Mouse (Mus musculus) thymus, adult 2 months (tissue): ENCODE results near the gene Dcps. TPM values are rescaled to one million over a fixed set of nuclear protein-coding genes. Genes with fewer than 3 reads are reported as not detected.

Experiments
- DNase-seq: peaks from one replicate; pipeline ENCODE4 v3.0.0; 2021
- H3K27ac ChIP-seq: fragments of 200-500 bp; 2 replicates; pipeline ENCODE4 v1.5.1; 2012; ENCODE audit warnings: low read length, control low read depth; ENCODE audit not compliant: control insufficient read depth, insufficient read depth
- H3K27me3 ChIP-seq: fragments of 200-500 bp; 2 replicates; pipeline ENCODE4 v1.6.1; 2012; ENCODE audit warnings: mild to moderate bottlenecking, low read length, moderate library complexity, mixed read lengths; ENCODE audit not compliant: control insufficient read depth, insufficient read depth
- H3K36me3 ChIP-seq: fragments of 200-500 bp; 2 replicates; pipeline ENCODE4 v1.6.1; 2012; ENCODE audit warnings: mild to moderate bottlenecking, low read length, moderate library complexity; ENCODE audit not compliant: control insufficient read depth, insufficient read depth
- H3K4me1 ChIP-seq: fragments of 200-500 bp; replicated peaks from 2 replicates; pipeline ENCODE4 v1.6.1; 2012; ENCODE audit warnings: low read length; ENCODE audit not compliant: control insufficient read depth, insufficient read depth
- H3K4me3 ChIP-seq: fragments of 200-500 bp; 2 replicates; pipeline ENCODE4 v1.5.1; 2012; ENCODE audit warnings: mild to moderate bottlenecking, low read length, control low read depth, moderate library complexity; ENCODE audit not compliant: control insufficient read depth, insufficient read depth
- CTCF ChIP-seq: fragments of 200-500 bp; IDR thresholded peaks from 2 replicates; pipeline ENCODE4 v1.5.1; 2012; ENCODE audit warnings: mild to moderate bottlenecking, control low read depth, low read length, moderate library complexity, borderline replicate concordance; ENCODE audit not compliant: control insufficient read depth, poor library complexity, insufficient read depth; ENCODE audit errors: extremely low read depth
- POLR2A ChIP-seq: fragments of 200-500 bp; IDR thresholded peaks from 2 replicates; pipeline ENCODE4 v1.6.1; 2012; ENCODE audit warnings: mild to moderate bottlenecking, low read length, control low read depth, moderate library complexity; ENCODE audit not compliant: control insufficient read depth, poor library complexity, insufficient read depth; ENCODE audit errors: extremely low read depth
- WGBS: fragments of 180-500 bp; shearing (Covaris S2); methylation state at CpG from one replicate; pipeline ENCODE4 v1.1.7; 2018; 5-methylcytosine and 5-hydroxymethylcytosine counted together
- polyA plus RNA-seq: library from polyadenylated mRNA; depleted of rRNA; stranded (reverse); fragments of >200 nt; gene quantifications from 2 replicates; pipeline ENCODE4 v1.2.3, GENCODE M21; 2012

The Dcps gene
- polyA plus RNA-seq, 1 experiment = 65.2 TPM

DNA sequence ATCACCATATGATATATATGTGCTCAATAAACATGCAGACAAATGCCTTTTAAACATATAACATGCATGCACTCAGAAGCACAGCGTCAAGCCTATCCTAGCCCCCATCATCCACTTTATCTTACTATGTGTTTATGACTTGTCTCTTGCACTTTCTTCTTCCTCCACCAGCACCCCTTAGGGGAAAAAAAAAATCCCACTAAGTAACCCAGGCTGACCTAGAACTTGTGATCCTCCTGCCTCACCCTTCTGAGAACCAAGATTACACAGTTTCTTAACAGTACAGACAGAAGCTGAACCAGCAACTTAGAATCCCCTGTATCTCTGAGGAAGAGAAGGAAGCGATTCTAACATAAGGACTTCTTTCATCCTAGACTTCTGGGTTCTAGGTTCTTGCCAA lies 57.3 kb downstream of the Dcps start:
- H3K4me3 ChIP-seq = no peak overlapping the region

DNA sequence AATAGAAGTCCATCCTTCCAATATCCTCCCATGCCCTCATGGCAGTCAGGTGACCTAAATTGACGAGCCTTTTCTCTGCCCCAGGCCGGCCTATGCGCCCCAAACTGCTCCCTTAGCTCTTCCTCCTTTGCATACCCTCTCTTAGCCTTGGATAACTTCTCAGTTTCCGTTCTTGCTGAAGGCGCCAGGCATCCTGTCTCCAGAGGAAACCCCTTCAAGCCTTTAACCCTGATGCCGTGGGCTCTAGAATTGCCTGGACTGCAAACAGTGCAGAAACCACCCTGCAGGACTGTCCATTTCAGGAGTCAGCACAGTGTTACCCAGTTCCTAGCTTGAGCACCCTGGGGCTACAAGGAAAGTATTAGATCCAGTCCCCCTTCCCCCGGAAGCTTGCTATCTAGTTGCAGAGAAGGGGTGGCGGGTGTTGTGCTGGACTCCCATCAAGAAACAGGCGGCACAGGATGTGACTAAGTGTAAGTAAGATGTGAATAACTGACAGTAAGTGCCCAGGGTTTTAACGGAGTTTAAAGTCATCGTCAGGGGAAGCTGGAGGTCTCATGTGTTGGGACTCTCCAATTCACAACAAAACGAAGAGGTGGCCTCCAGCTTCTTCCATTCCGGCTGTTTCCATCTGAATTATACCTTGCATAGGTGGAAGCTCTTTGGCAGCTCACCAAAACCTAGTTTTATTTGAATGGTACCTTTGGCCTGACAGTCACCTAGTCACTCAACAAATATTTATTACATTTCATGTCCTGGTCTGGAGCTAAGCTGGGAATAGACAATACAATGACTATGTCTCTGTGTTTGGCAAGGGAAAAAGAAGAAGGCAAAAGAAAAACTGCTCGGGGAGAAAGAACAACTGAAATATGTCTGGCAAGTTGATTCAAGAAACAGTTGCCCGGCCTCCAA lies 58.2 kb downstream of the Dcps start:
- Histone ChIP-seq H3K27me3 (no peaks in the 10 kb centered on the region), H3K4me1 (peaks cover 19% of the 10 kb centered on the region), H3K36me3 (no peaks in the 10 kb centered on the region), H3K27ac (peak overlapping the region; percentile 82), H3K4me3 (peak overlapping the region; percentile 65)
- 11% methylated on average over 15 of the region's 15 CpGs for WGBS
- TF ChIP-seq POLR2A = no peak
- peak; percentile 52 for DNase-seq

More for the DNA sequence above, 57.3 kb downstream of the Dcps start:
- no peaks in the 10 kb centered on the region for H3K36me3 ChIP-seq
- H3K27me3 ChIP-seq = no peaks in the 10 kb centered on the region
- no peak overlapping the region for H3K27ac ChIP-seq
- peaks cover 29% of the 10 kb centered on the region for H3K4me1 ChIP-seq
- WGBS = 85% methylated on average over 2 of the region's 2 CpGs
- TF ChIP-seq CTCF (no peak), POLR2A (no peak)
- DNase-seq = no peak

DNA sequence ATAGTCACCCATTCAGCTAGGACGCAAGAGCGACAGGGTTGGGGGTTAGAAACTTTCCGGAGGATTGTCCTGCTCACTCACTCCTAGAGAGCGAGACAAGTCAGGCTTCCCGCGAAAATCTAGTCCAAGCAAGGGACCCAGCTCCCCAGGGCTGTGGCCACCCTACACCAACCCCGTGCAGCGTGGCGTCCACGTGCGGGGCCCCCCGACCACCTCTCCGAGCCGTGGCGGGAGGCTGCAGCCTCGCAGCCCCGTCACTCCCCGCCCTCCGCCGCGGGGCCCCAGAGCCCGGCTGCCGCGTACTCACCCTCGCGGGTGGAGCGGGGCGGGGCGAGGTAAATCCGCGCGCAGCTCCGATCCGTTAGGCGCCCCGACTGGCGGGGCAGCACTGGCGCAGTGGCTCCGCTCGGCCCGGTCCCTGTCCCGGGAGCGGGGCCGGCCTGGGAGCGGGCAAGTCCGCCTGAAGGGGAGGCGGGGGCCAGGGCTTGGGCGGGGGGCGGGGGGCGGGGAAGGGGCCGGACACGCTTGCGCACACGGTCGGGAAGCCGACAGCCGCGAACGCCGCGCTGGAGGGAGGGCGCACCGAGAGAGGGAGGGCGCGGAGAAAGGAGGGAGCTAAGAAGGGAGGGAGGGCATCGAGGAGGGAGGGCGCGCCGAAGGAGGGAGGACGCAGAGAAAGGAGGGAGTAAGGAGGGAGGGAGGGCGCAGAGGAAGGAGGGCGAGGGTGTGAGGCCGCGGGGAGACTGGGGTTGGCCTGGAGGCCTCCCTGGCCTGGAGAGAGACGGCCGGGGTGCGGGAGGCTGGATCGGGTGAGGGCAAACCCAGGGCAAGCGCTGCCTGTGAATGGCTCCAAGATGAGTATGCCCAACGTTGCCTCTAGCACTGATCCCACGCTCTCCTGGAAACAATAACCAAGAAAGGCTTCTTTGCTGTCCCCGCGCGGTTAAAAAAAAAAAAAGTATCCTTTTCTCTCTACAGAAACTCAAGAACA lies 59.2 kb downstream of the Dcps start:
- Histone ChIP-seq H3K27ac (peak overlapping the region; percentile 82), H3K4me1 (peaks cover 17% of the 10 kb centered on the region), H3K4me3 (peak overlapping the region; percentile 65), H3K27me3 (no peaks in the 10 kb centered on the region), H3K36me3 (no peaks in the 10 kb centered on the region)
- under 1% methylated on average over 82 of the region's 84 CpGs for WGBS
- TF ChIP-seq CTCF (no peak), POLR2A (peak; percentile 85)
- DNase-seq = peak; percentile 83

DNA sequence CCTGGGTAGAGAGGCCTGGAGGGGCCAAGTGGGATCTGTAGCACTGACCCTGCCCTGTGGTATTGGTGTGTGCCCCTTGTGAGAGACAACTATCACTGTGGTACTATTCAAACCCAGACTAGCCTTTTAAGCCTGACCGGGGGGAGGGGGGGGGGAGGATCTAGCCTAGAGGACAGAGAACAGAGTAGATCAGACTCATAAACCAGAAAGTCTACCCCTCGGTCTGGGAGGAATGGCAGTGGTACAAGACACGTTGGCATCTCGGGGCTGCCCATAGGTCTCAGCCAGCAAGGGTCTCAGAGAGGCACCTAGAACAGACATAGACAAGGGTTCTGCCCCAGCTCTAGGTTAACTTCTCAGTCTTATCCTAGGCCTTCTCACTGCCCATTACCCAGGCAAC lies 60.1 kb downstream of the Dcps start:
- Histone ChIP-seq H3K27ac (no peak overlapping the region), H3K4me3 (peak overlapping the region; percentile 65), H3K4me1 (peaks cover 17% of the 10 kb centered on the region), H3K27me3 (no peaks in the 10 kb centered on the region), H3K36me3 (no peaks in the 10 kb centered on the region)
- peak; percentile 19 for DNase-seq
- TF ChIP-seq CTCF (no peak), POLR2A (no peak)
- WGBS = 1% methylated on average over 4 of the region's 4 CpGs

DNA sequence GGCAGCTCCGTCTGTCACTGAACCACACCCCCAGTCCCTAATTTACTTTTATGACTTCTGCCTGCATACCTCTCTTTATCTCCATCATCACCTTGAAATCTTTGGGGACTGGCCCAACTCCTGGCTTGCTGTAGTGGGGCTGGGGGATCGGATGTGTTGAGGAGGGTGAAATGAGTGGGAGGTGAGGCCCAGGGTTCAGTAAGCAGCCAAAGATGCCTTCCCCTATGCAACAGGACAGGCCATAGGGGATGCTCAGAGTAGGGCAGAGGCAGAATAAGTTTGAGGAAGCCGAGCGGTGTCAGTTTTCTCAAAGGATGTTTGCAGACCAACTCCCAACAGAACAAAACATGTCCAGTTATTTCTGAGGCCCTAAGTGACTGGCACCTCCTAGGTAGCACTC lies 60.6 kb downstream of the Dcps start:
- Histone ChIP-seq H3K27me3 (no peaks in the 10 kb centered on the region), H3K4me1 (peaks cover 17% of the 10 kb centered on the region), H3K27ac (no peak overlapping the region), H3K4me3 (no peak overlapping the region), H3K36me3 (no peaks in the 10 kb centered on the region)
- WGBS = 65% methylated on average over 3 of the region's 4 CpGs
- TF ChIP-seq CTCF (no peak), POLR2A (no peak)
- no peak for DNase-seq

DNA sequence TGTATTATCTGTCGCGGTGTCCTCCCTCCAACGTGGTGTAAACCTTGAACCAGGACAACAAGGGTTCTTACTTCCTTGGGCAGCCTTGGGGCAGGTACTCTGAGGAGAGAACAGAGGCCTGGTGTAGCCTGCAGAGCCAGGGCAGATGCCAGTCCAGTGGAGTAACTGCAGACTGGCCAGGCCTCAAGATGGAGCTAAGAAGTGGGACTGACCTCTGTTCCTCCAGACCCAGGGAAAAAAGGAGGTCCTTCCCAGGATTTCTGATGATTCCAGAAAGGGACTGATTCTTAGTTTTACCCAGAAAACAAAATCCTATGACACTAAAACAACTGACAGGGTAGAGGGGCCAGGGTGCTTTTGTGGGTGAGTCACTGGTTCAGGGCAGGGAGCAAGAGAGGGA lies 61.6 kb downstream of the Dcps start:
- Histone ChIP-seq H3K36me3 (no peaks in the 10 kb centered on the region), H3K27ac (no peak overlapping the region), H3K27me3 (no peaks in the 10 kb centered on the region), H3K4me3 (no peak overlapping the region), H3K4me1 (peaks cover 17% of the 10 kb centered on the region)
- DNase-seq = no peak
- TF ChIP-seq CTCF (no peak), POLR2A (no peak)
- 79% methylated on average over 3 of the region's 3 CpGs for WGBS
